Mouse (Mus musculus) neural tube, embryonic 11.5 days (tissue): Measurements from ENCODE around the gene Ppp1r14c. TPM values are rescaled to one million over a fixed set of nuclear protein-coding genes. Genes with fewer than 3 reads are reported as not detected.

Experiments
- ATAC-seq: fragments of 200-750 bp; cut with Nextera tagmentation; 2 replicates; pipeline ENCODE4 v1.8.0; 2017; ENCODE audit warnings: moderate number of reproducible peaks, mild to moderate bottlenecking, moderate TSS enrichment, moderate library complexity; ENCODE audit not compliant: insufficient read depth, low FRiP score, low TSS enrichment
- DNase-seq: peaks from one replicate; pipeline ENCODE4 v3.0.0-alpha.2; 2015; ENCODE audit warnings: low spot score
- H3K27ac ChIP-seq: fragments of 300-500 bp; sonication (generic); 2 replicates; pipeline ENCODE4 v1.5.1; 2014; ENCODE audit warnings: low read depth, mild to moderate bottlenecking, low read length
- H3K27me3 ChIP-seq: fragments of 300-500 bp; sonication (generic); 2 replicates; pipeline ENCODE4 v1.6.1; 2014; ENCODE audit warnings: mild to moderate bottlenecking, low read length, mixed read lengths; ENCODE audit not compliant: control insufficient read depth, insufficient read depth
- H3K36me3 ChIP-seq: fragments of 300-500 bp; sonication (generic); 2 replicates; pipeline ENCODE4 v1.6.1; 2014; ENCODE audit warnings: mild to moderate bottlenecking, low read length, moderate library complexity, mixed read lengths; ENCODE audit not compliant: control insufficient read depth, insufficient read depth
- H3K4me1 ChIP-seq: fragments of 300-500 bp; sonication (generic); 2 replicates; pipeline ENCODE4 v1.6.1; 2014; ENCODE audit warnings: low read length, mixed read lengths; ENCODE audit not compliant: control insufficient read depth, insufficient read depth
- H3K4me2 ChIP-seq: fragments of 300-500 bp; sonication (generic); 2 replicates; pipeline ENCODE4 v1.6.1; 2014; ENCODE audit warnings: low read depth, mild to moderate bottlenecking, moderate library complexity
- H3K4me3 ChIP-seq: fragments of 300-500 bp; sonication (generic); 2 replicates; pipeline ENCODE4 v1.5.1; 2014; ENCODE audit warnings: low read depth, low read length
- H3K9ac ChIP-seq: fragments of 300-500 bp; sonication (generic); 2 replicates; pipeline ENCODE4 v1.6.1; 2014; ENCODE audit warnings: mild to moderate bottlenecking, low read length
- H3K9me3 ChIP-seq: fragments of 300-500 bp; sonication (generic); 2 replicates; pipeline ENCODE4 v1.6.1; 2016; ENCODE audit warnings: low read length; ENCODE audit not compliant: control insufficient read depth
- WGBS: fragments of 180-500 bp; shearing (Covaris S2); extraction: QIAGEN DNeasy Blood & Tissue Kit; methylation state at CpG from one replicate; pipeline ENCODE4 v1.1.7; 2014; 5-methylcytosine and 5-hydroxymethylcytosine counted together
- polyA plus RNA-seq: library from polyadenylated mRNA; unstranded; fragments of >200 nt; fragmentation: Nextera tagmentation; extraction: Ambion mirVana; gene quantifications from 2 replicates; pipeline ENCODE4 v1.2.1, GENCODE M21; 2014

Ppp1r14c gene
- polyA plus RNA-seq, 1 experiment from 2014 or later: 17.0 TPM

DNA sequence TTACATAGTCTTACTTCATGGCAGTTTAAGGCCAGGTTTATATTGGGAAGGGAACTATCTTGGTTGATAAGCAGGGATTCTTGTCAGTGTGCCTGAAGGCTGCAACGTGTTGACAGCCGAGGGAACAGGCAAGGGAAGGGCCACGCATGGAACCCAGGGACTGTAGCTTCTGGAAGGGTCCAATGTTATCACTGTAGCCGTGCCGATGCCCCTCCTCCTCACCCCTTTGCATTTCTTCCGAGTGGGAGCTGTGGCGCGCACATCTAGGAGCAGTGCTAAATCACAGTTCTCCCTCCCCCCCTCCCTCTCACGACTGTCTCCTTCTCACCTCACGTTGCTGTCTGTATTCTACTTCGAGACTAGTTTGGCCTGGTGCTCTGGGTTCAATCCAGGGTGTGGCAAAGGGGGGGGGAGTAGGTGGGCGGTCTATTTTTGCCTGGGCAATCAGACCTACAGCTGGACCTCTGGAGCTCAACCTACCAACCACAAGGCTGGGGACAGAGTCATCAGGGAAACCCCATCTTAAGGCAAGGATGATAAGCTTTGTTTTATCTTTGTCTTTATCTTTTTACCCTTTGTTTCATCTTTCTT, 29.6 kb downstream of the Ppp1r14c start:
- H3K9ac ChIP-seq: no peak overlapping the region
- H3K27ac ChIP-seq: no peak overlapping the region
- no peak for ATAC-seq
- 85% methylated on average over 12 of the region's 12 CpGs for WGBS
- no peaks in the 10 kb centered on the region for H3K9me3 ChIP-seq
- no peak overlapping the region for H3K4me3 ChIP-seq
- no peaks in the 10 kb centered on the region for H3K36me3 ChIP-seq
- no peaks in the 10 kb centered on the region for H3K27me3 ChIP-seq
- H3K4me1 ChIP-seq: no peaks in the 10 kb centered on the region
- no peak for DNase-seq
- H3K4me2 ChIP-seq: no peak overlapping the region

DNA sequence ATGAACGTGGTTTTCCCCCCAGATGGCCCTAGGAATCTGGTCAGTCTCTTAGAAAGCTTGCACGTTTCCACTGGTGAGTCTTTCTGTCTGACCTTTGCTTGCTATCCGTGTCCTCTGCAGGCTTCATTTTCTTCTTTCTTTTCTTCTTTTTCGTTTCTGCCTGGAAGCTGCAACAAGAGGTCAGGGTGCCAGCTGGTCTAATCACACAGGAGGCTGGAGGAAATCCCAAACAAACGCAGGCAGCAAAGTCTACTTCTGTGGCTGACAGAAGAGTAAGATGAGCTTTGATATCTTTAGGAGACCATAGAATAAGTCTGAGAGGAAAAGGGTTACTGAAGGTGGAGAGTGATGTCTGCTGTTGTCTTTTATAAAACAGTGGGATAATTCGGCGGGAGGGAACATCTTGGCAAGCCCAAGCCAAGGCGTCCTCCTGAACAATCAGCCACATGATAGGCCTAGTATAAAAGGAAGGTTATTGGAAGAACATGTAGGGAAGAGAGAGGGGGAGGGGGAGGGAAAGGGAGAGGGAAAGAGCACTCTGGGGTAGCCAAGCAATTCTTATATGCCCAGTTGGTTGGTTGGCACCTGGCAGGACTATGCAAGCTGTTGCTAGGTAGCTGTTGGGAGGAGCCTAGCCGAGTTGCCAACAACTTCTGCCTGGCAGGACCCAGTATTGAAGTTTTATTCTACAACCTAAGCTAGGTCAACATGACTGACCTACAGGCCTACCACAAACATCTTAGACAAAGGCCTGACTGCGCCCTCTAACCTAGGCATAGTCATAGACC, 30.3 kb downstream of the Ppp1r14c start:
- Histone ChIP-seq H3K4me3 (no peak overlapping the region), H3K4me2 (no peak overlapping the region), H3K36me3 (no peaks in the 10 kb centered on the region), H3K4me1 (no peaks in the 10 kb centered on the region), H3K9ac (no peak overlapping the region), H3K27ac (no peak overlapping the region), H3K9me3 (no peaks in the 10 kb centered on the region), H3K27me3 (no peaks in the 10 kb centered on the region)
- 82% methylated on average over 10 of the region's 10 CpGs for WGBS
- DNase-seq: no peak
- no peak for ATAC-seq

DNA sequence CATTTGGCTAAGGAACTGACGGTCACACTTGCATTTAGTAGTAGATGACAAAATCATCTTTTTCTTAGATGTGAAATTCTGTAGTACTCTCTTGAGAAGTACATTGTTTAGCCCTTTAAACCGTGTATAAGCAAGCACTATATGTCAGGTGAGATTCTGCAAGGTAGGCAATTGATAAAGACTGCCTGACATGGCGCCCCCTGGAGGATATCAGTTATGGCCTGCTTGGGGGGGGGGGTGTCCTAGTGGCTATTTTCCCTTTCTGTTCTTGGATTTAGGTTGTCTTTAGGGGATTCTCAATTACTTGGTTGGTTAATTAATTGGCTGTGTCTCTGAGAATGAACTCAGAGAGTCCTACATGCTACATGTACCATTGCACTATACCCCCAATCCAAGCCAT, 31.5 kb downstream of the Ppp1r14c start:
- H3K36me3 ChIP-seq: no peaks in the 10 kb centered on the region
- ATAC-seq (no peak), DNase-seq (no peak)
- no peak overlapping the region for H3K27ac ChIP-seq
- no peak overlapping the region for H3K4me3 ChIP-seq
- no peak overlapping the region; the same call in 1 of the 2 replicates for H3K4me2 ChIP-seq
- no peak overlapping the region for H3K9ac ChIP-seq
- H3K9me3 ChIP-seq: no peaks in the 10 kb centered on the region
- no peaks in the 10 kb centered on the region for H3K27me3 ChIP-seq
- WGBS: 83% methylated on average over 3 of the region's 3 CpGs
- H3K4me1 ChIP-seq: no peaks in the 10 kb centered on the region

DNA sequence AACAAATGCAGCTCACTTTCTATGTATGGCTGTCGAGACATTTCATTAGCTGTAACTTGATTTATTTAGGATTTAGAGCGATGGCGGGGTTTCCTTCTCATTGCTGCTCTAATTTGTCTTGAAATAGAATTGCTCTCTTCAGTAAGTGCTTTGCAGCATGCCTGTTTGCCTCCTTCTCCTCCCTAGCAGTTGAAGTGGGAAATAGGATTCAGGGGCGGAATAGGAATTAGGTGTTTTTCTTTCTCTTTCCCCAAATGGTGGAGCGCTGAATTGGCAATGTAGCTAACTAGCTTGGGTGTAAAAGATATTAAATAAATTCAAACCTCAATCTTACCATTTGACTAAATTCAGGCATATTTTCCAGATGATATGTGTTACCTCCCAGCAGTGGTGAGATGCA, 32.2 kb downstream of the Ppp1r14c start:
- Histone ChIP-seq H3K9ac (no peak overlapping the region), H3K27ac (no peak overlapping the region), H3K4me1 (no peaks in the 10 kb centered on the region), H3K4me3 (no peak overlapping the region), H3K4me2 (no peak overlapping the region), H3K36me3 (no peaks in the 10 kb centered on the region), H3K9me3 (no peaks in the 10 kb centered on the region), H3K27me3 (no peaks in the 10 kb centered on the region)
- no peak for DNase-seq
- WGBS: 88% methylated on average over 5 of the region's 5 CpGs
- ATAC-seq: no peak

DNA sequence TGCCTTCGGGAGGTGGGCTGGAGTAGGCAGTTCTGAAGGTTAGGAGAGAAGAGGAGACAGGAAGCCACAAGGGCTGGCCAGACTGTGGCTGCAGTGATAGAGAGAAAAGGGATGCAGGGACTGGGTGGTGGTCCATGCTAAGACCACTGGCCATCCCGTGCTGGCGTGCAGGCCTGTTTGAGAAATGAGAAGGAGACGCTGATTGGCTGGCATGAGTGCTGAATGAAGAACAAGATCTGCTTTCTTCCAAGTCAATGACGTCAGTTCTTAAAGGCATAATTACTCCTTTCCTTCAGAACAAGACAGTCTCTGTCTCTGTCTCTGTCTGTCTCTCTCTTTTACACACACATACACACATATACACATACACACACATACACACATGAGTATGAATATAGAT, 36.4 kb downstream of the Ppp1r14c start:
- Histone ChIP-seq H3K9me3 (no peaks in the 10 kb centered on the region), H3K4me2 (no peak overlapping the region)

DNA sequence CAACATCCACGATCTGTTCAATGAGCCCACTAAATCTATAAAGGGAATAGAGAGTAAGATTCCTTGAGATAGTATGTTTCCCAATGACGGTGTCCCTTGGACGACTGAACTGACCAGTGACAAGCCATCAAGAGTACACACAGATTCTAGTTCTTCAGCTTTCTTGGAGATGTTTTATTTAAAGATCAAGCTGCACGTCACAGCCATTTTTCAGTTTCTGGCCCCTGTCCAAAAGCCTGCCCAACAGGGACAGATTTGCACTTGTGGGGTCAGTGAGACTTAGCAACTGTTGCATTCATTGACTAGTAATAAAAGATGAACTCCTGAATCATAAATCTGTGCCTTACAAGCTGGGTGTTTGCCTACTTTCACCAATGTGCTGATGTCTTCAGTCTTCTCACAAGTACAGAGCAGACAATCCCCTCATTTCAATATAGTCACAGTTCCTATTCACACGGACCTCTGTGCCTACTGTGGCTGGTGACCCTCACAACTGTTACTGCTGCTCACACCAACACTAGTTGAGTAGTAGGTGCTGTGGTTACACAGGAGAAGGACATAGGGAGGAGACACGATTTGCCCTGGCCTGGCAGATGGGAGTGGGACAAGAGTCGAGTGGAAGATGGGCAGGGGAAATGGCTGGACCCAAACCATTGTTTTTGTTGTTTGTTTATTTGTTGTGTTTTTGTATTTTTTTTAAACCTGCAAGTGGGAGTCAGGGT, 37.7 kb downstream of the Ppp1r14c start:
- no peak for DNase-seq
- Histone ChIP-seq H3K9ac (no peak overlapping the region), H3K4me1 (no peaks in the 10 kb centered on the region), H3K4me2 (no peak overlapping the region), H3K27me3 (no peaks in the 10 kb centered on the region), H3K9me3 (no peaks in the 10 kb centered on the region), H3K27ac (no peak overlapping the region), H3K36me3 (no peaks in the 10 kb centered on the region), H3K4me3 (no peak overlapping the region)
- WGBS: 87% methylated on average over 7 of the region's 7 CpGs
- no peak for ATAC-seq

More for the DNA sequence above, 36.4 kb downstream of the Ppp1r14c start:
- ATAC-seq (no peak), DNase-seq (no peak)
- H3K27me3 ChIP-seq: no peaks in the 10 kb centered on the region
- H3K27ac ChIP-seq: no peak overlapping the region
- H3K9ac ChIP-seq: no peak overlapping the region
- WGBS: 78% methylated on average over 5 of the region's 5 CpGs
- no peak overlapping the region for H3K4me3 ChIP-seq
- H3K36me3 ChIP-seq: no peaks in the 10 kb centered on the region
- no peaks in the 10 kb centered on the region for H3K4me1 ChIP-seq

DNA sequence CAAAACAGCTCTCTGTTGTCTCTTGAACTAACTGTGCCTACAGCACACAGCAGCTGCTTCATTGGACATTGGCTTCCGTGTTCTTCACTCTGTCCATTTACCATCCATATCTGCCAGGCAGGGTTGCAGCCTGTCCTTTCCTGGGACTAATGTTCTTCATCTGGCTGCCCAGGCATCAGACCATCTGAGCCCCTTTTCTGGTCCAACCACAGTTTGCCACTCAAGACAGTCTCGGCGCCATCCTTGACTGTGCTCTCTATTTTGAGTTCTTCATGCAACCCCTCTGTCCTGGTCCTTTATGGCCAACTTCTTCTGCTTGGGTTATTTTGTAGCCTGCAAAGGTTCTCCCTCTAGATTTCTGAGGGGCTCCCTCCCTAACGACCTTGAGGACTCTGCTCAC, 38.5 kb downstream of the Ppp1r14c start:
- H3K9me3 ChIP-seq: no peaks in the 10 kb centered on the region
- ATAC-seq (no peak), DNase-seq (no peak)
- 95% methylated on average over 4 of the region's 4 CpGs for WGBS
- H3K9ac ChIP-seq: no peak overlapping the region
- no peaks in the 10 kb centered on the region for H3K36me3 ChIP-seq
- H3K27me3 ChIP-seq: no peaks in the 10 kb centered on the region
- no peaks in the 10 kb centered on the region for H3K4me1 ChIP-seq
- no peak overlapping the region for H3K4me2 ChIP-seq
- no peak overlapping the region for H3K27ac ChIP-seq
- H3K4me3 ChIP-seq: no peak overlapping the region

DNA sequence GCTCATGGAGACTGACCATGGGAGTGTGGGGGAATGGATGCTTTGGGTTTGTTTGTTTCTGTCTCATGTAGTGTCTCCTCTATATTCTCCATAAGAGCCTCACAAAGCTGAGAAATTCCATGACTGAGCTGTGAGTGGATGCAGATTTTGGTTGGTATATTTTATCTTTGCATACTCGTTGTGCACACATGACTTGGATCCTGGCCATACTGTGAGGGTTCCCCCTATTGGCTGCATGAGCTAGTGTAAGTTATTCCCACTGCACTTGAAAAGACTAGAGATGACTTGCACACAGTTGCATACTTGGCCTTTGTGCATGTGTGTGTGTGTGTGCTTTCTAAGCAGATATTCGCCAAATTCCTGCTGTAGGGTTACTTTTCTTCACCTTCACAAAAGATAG, 40.4 kb downstream of the Ppp1r14c start:
- H3K36me3 ChIP-seq: no peaks in the 10 kb centered on the region
- DNase-seq (no peak), ATAC-seq (no peak)
- H3K27ac ChIP-seq: no peak overlapping the region
- no peaks in the 10 kb centered on the region for H3K27me3 ChIP-seq
- 92% methylated on average over 2 of the region's 2 CpGs for WGBS
- H3K9me3 ChIP-seq: no peaks in the 10 kb centered on the region
- no peaks in the 10 kb centered on the region for H3K4me1 ChIP-seq
- no peak overlapping the region for H3K4me3 ChIP-seq
- no peak overlapping the region for H3K9ac ChIP-seq
- no peak overlapping the region for H3K4me2 ChIP-seq
